Mouse (Mus musculus): Measurements from ENCODE around the gene Pigl. TPM values are rescaled to one million over a fixed set of nuclear protein-coding genes. Genes with fewer than 3 reads are reported as not detected.

Gene Pigl
- 5.1 and 7.2 TPM in 2 replicates for polyA plus RNA-seq (2015; fragmentation: Nextera tagmentation; extraction: Ambion mirVana)

GRCm38 (mm10) chr11:62458276-62458724 lies at the start of gene Pigl, which contains the start of gene Ncor1:
Gene Pigl (plus strand): TSS chr11:62458460.
Gene Ncor1 (minus strand): TSS chr11:62458541.
- 0% methylated on average over 33 of the region's 33 CpGs for WGBS
- H3K4me3 ChIP-seq: peak within 1 kb of the TSS; percentile 95
- no peaks in the 10 kb centered on the region for H3K9me3 ChIP-seq (replicated peaks)
- no peaks in the 10 kb centered on the region for H3K36me3 ChIP-seq
- H3K27ac ChIP-seq: peak within 1 kb of the TSS; percentile 99
- H3K4me1 ChIP-seq (replicated peaks): peaks cover 18% of the 10 kb centered on the region
- H3K27me3 ChIP-seq: no peaks in the 10 kb centered on the region
- H3K4me2 ChIP-seq: peak within 1 kb of the TSS; percentile 84
- peak; percentile 71 for ATAC-seq (replicated peaks; ENCODE audit: insufficient number of reproducible peaks, insufficient read depth, low FRiP score, low read depth)
- H3K9ac ChIP-seq: peak within 1 kb of the TSS; percentile 100

- Histone ChIP-seq H3K4me3 (no peak overlapping the region), H3K4me2 (no peak overlapping the region), H3K9me3 (replicated peaks) (no peaks in the 10 kb centered on the region), H3K27ac (no peak overlapping the region), H3K4me1 (replicated peaks) (no peaks in the 10 kb centered on the region), H3K36me3 (peaks cover 20% of the 10 kb centered on the region), H3K27me3 (no peaks in the 10 kb centered on the region), H3K9ac (no peak overlapping the region)
- no peak for ATAC-seq (replicated peaks; ENCODE audit: insufficient number of reproducible peaks, insufficient read depth, low FRiP score, low read depth)
- WGBS: 84% methylated on average over 2 of the region's 2 CpGs
Observed at GRCm38 (mm10) chr11:62408848-62409247, 49.4 kb upstream of the Pigl start.

DNA sequence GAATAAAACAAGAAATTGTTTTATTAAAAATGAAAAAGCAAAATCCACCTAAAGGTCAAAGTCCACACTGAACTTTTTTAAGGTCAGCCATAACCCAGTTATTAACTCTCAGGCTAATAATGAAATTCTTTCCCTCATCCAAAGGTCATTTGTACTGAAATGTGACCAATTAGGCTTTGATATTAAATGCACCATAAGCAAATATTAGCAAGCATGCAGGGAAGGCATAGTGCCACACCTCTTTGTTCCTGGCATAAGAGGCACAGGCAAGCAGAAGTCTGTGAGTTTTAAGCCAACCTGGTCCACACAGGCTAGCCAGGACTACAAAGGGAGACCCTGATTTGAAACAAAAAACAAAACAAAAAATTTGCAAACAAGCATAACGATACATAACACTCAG lies 48.6 kb upstream of the Pigl start:
- whole genome bisulfite sequencing: 100% methylated on average over 1 of the region's 1 CpGs
- H3K9ac ChIP-seq: no peak overlapping the region
- no peaks in the 10 kb centered on the region for H3K9me3 ChIP-seq (replicated peaks)
- no peaks in the 10 kb centered on the region for H3K27me3 ChIP-seq
- no peak for ATAC-seq (replicated peaks; ENCODE audit: insufficient number of reproducible peaks, insufficient read depth, low FRiP score, low read depth)
- peaks cover 25% of the 10 kb centered on the region for H3K36me3 ChIP-seq
- H3K4me2 ChIP-seq: no peak overlapping the region
- H3K4me3 ChIP-seq: no peak overlapping the region
- H3K4me1 ChIP-seq (replicated peaks): no peaks in the 10 kb centered on the region
- H3K27ac ChIP-seq: no peak overlapping the region

DNA sequence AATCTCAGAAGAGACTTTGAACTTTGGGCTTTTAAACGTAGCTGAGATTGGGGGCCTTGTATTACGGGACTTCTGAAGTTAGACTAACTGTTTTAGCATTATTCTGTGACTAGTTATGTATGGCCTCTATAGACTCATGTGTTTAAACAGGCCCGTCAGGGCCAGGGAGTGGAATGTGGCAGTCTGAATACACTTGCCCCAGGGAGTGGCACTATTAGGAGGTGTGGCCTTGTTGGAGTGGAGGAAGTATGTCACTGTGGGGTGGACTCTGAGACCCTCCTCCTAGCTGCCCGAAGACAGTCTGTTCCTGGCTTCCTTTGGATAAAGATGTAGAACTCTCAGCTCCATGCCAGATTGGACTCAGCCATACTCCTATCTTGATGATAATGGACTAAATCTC lies 43.2 kb upstream of the Pigl start:
- WGBS: 88% methylated on average over 4 of the region's 4 CpGs
- Histone ChIP-seq H3K27me3 (no peaks in the 10 kb centered on the region), H3K36me3 (peaks cover 39% of the 10 kb centered on the region), H3K4me3 (no peak overlapping the region), H3K27ac (no peak overlapping the region), H3K4me2 (no peak overlapping the region), H3K9ac (no peak overlapping the region), H3K4me1 (replicated peaks) (no peaks in the 10 kb centered on the region), H3K9me3 (replicated peaks) (no peaks in the 10 kb centered on the region)
- no peak for ATAC-seq (replicated peaks; ENCODE audit: insufficient number of reproducible peaks, insufficient read depth, low FRiP score, low read depth)

- 81% methylated on average over 2 of the region's 2 CpGs for WGBS
- H3K27ac ChIP-seq: no peak overlapping the region
- peaks cover 28% of the 10 kb centered on the region for H3K36me3 ChIP-seq
- no peak overlapping the region for H3K9ac ChIP-seq
- H3K4me1 ChIP-seq (replicated peaks): no peaks in the 10 kb centered on the region
- H3K4me3 ChIP-seq: no peak overlapping the region
- no peaks in the 10 kb centered on the region for H3K27me3 ChIP-seq
- ATAC-seq (replicated peaks; ENCODE audit: insufficient number of reproducible peaks, insufficient read depth, low FRiP score, low read depth): no peak
- no peaks in the 10 kb centered on the region for H3K9me3 ChIP-seq (replicated peaks)
- H3K4me2 ChIP-seq: no peak overlapping the region
Observed at GRCm38 (mm10) chr11:62424525-62424924, 33.7 kb upstream of the Pigl start.

DNA sequence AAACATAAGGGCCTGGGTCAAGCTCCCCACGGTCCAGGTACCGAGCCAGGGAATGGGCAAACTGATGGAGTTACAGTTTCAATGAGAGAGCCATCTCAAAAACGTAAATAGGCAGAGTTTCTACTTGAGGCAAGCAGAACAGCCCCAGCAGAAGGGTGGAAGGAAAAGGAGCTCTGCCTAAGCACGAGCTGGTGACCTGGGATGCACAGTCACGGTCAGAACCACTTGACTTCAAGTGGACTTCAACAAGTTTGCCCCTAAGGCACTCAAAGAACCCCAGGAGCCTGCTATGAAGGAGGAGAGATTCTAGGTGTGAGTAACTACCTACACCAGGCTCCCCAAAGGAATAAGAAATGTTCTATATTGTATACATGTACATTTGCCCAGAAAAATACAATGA lies 32.0 kb upstream of the Pigl start:
- Histone ChIP-seq H3K36me3 (peaks cover 28% of the 10 kb centered on the region), H3K4me1 (replicated peaks) (no peaks in the 10 kb centered on the region), H3K4me2 (no peak overlapping the region), H3K27me3 (no peaks in the 10 kb centered on the region), H3K27ac (no peak overlapping the region), H3K4me3 (no peak overlapping the region), H3K9me3 (replicated peaks) (no peaks in the 10 kb centered on the region), H3K9ac (no peak overlapping the region)
- 59% methylated on average over 5 of the region's 5 CpGs for WGBS
- no peak for ATAC-seq (replicated peaks; ENCODE audit: insufficient number of reproducible peaks, insufficient read depth, low FRiP score, low read depth)

DNA sequence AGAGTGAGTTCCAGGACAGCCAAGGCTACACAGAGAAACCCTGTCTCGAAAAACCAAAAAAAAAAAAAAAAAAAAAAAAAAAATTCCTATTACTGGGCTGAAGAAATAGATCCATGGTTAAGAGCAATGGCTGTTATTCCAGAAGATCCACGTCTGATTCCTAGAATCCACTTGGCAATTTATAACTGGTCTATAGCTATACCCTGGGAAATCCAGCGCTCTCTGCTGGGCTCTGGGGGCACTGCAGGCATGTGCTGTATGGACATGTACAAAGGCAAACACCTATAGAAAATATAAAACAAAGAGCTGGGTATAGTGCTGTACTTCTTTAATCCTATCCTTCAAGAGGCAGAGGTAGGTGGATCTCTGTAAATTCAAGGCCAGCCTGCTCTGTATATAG lies 31.2 kb upstream of the Pigl start:
- no peak overlapping the region for H3K4me3 ChIP-seq
- H3K4me2 ChIP-seq: no peak overlapping the region
- H3K9me3 ChIP-seq (replicated peaks): no peaks in the 10 kb centered on the region
- no peak for ATAC-seq (replicated peaks; ENCODE audit: insufficient number of reproducible peaks, insufficient read depth, low FRiP score, low read depth)
- H3K27me3 ChIP-seq: no peaks in the 10 kb centered on the region
- 77% methylated on average over 2 of the region's 3 CpGs for WGBS
- H3K36me3 ChIP-seq: peaks cover 27% of the 10 kb centered on the region
- H3K4me1 ChIP-seq (replicated peaks): no peaks in the 10 kb centered on the region
- no peak overlapping the region for H3K9ac ChIP-seq
- H3K27ac ChIP-seq: no peak overlapping the region

- no peak overlapping the region for H3K9ac ChIP-seq
- H3K4me3 ChIP-seq: no peak overlapping the region
- no peaks in the 10 kb centered on the region for H3K4me1 ChIP-seq (replicated peaks)
- H3K36me3 ChIP-seq: peaks cover 33% of the 10 kb centered on the region
- no peaks in the 10 kb centered on the region for H3K27me3 ChIP-seq
- no peak for ATAC-seq (replicated peaks; ENCODE audit: insufficient number of reproducible peaks, insufficient read depth, low FRiP score, low read depth)
- no peaks in the 10 kb centered on the region for H3K9me3 ChIP-seq (replicated peaks)
- no peak overlapping the region for H3K27ac ChIP-seq
- 92% methylated on average over 2 of the region's 2 CpGs for WGBS
- H3K4me2 ChIP-seq: no peak overlapping the region
Observed at GRCm38 (mm10) chr11:62432211-62432610, 26.0 kb upstream of the Pigl start.

DNA sequence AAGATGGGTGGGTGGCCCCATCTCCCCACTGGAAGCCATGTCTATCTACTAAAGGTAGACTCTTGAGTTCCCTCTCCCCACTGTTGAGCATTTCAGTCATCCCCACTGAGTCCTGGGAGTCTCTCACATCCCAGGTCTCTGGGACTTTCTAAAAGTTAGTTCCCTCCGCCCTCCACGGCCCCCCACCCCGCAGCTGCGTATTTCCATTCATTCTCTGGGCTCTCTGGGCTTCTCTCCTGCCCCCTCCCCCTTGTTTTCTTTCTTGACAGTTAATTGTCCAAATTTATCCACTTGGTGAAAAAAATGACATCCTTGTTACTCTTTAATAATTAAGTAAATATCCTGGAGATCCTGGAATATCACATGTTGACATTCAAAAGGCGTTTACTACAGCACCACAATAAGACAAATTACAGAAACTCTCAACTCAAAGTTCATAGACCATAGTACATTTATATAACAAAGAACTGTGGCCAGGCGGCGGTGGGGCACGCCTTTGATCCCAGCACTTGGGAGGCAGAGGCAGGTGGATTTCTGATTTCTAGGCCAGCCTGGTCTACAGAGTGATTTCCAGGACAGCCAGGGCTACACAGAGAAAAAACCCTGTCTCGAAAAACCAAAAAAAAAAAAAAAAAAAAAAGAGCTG lies 17.5 kb upstream of the Pigl start:
- Histone ChIP-seq H3K36me3 (peaks cover 13% of the 10 kb centered on the region), H3K4me3 (no peak overlapping the region), H3K27ac (no peak overlapping the region), H3K9me3 (replicated peaks) (no peaks in the 10 kb centered on the region), H3K4me1 (replicated peaks) (no peaks in the 10 kb centered on the region), H3K9ac (no peak overlapping the region), H3K4me2 (no peak overlapping the region), H3K27me3 (no peaks in the 10 kb centered on the region)
- whole genome bisulfite sequencing: 94% methylated on average over 9 of the region's 9 CpGs
- ATAC-seq (replicated peaks; ENCODE audit: insufficient number of reproducible peaks, insufficient read depth, low FRiP score, low read depth): no peak

- Histone ChIP-seq H3K27me3 (no peaks in the 10 kb centered on the region), H3K9me3 (replicated peaks) (no peaks in the 10 kb centered on the region), H3K9ac (no peak overlapping the region), H3K4me3 (no peak overlapping the region), H3K36me3 (no peaks in the 10 kb centered on the region; the same call in 1 of the 2 replicates), H3K27ac (no peak overlapping the region), H3K4me2 (no peak overlapping the region), H3K4me1 (replicated peaks) (no peaks in the 10 kb centered on the region)
- 81% methylated on average over 3 of the region's 3 CpGs for WGBS
- no peak for ATAC-seq (replicated peaks; ENCODE audit: insufficient number of reproducible peaks, insufficient read depth, low FRiP score, low read depth)
Observed at GRCm38 (mm10) chr11:62445799-62446198, 12.5 kb upstream of the Pigl start.

DNA sequence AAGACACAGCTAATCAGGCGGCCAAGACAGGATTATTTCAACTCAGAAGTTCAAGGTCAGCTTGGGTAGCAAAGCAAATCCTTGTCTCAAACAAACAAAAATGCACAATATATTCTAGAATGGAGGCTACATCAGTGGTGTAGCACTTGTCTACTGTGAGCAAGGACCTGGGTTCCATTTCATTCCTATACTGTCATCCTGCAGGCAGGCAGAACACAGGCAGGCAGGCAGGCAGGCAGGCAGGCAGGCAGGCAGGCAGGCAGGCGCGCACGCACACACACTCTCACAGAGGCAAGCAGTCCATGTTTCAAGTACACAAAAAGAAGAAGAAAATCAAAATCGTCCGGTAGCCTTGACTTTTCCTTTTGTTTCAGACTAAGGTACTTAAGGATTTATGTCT lies 9.3 kb upstream of the Pigl start:
- H3K27me3 ChIP-seq: no peaks in the 10 kb centered on the region
- 92% methylated on average over 6 of the region's 6 CpGs for WGBS

GRCm38 (mm10) chr11:62455193-62455592 lies 3.1 kb upstream of the Pigl start:
- ATAC-seq (replicated peaks; ENCODE audit: insufficient number of reproducible peaks, insufficient read depth, low FRiP score, low read depth): no peak
- no peak overlapping the region for H3K9ac ChIP-seq
- H3K4me3 ChIP-seq: no peak overlapping the region
- H3K27ac ChIP-seq: no peak overlapping the region
- H3K27me3 ChIP-seq: no peaks in the 10 kb centered on the region
- peak overlapping the region; percentile 84 for H3K4me2 ChIP-seq
- peaks cover 18% of the 10 kb centered on the region for H3K4me1 ChIP-seq (replicated peaks)
- 32% methylated on average over 1 of the region's 1 CpGs for WGBS
- no peaks in the 10 kb centered on the region for H3K9me3 ChIP-seq (replicated peaks)
- H3K36me3 ChIP-seq: no peaks in the 10 kb centered on the region

More for the DNA sequence above, 9.3 kb upstream of the Pigl start:
- Histone ChIP-seq H3K36me3 (no peaks in the 10 kb centered on the region; the same call in 1 of the 2 replicates), H3K4me2 (no peak overlapping the region), H3K9ac (no peak overlapping the region), H3K4me1 (replicated peaks) (no peaks in the 10 kb centered on the region), H3K4me3 (no peak overlapping the region), H3K27ac (no peak overlapping the region), H3K9me3 (replicated peaks) (no peaks in the 10 kb centered on the region)
- no peak for ATAC-seq (replicated peaks; ENCODE audit: insufficient number of reproducible peaks, insufficient read depth, low FRiP score, low read depth)
